Mouse (Mus musculus) layer of hippocampus, adult 9-11 months (tissue): ENCODE data around the gene Olfr1135.

Source experiments
- DNase-seq: peaks from one replicate; pipeline ENCODE4 v3.0.0; 2022

Olfr1135 gene

DNA sequence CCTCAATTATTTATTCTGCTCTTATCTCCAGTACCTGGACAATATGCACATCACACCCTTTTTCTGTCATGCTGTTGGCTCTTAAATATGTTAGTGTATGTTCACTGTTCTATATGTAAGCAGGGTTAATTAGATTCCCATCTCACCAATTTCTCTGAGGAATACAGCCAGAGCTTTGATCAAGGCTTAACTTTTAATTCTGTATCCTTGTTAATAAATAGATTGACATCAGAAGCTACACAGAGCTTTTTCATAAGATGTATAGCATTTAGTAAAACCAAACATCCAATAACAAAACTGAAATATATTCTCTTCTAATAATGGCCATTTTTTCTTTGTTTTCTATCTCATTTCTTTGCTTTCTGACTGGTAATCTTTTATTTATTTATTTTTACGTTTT lies at the start of gene Olfr1135:
Gene Olfr1135 (minus strand): TSS at position 101 of the 400 bp plus-strand sequence.
- no peak for DNase-seq

DNA sequence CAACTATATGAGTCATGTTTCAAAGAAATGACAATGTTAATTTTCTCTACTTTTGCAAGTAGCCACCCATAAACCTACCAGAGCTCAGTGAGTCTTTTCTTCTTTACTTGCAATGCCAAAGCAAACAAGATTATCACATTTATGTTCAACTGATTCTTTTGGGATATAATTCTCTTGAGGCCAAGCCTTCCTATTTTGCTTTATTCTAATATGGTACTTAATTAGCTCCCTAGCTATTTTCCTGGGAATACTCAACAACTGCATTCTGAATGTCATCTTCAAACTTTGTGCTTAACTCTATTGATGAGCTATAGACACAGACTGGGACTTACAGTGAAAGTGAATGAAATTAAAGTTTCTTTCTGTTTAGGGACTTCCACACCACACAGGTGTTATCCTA lies 39.6 kb upstream of the Olfr1135 start, which contains the start of gene Olfr1137:
Gene Olfr1137 (minus strand): TSS at position 101 of the 400 bp plus-strand sequence.
- no peak for DNase-seq

DNA sequence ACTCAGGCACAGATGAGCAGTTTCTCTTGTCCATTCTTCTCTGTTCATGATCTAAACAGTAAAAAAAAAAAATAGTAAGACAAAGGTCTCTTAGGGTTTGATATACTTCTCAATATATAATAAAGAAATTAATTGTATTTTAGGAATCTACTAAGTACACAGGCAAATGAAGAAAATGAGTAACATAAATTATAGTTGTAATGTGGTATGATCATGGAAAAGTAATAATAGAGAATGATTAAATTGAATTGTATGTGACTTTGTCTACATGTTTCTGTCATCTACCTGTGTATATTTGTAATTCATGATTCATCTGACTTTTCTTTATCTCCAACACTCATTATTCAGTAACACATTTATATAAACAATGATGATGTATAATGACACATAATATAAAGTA lies 20.4 kb upstream of the Olfr1135 start, which contains the start of gene Olfr1136:
Gene Olfr1136 (minus strand): TSS at position 101 of the 400 bp plus-strand sequence.
- DNase-seq: no peak

DNA sequence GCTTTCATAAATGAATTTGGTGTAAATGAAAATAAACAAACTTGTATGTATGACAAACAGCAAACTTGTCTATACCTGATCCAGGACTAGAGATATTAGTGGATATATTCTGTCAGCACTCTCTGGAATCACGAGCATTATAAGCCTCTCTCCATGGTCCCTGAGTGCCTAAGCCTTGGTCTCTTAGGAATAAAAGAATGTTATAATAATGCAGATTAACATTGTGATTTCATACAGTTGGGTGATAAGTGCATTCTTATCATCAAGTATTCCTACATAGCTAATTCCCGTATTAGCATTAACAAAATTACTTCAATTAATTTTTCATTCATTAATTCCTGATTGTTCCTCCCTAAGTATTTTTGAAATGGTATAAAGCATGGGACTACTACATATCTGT lies 15.1 kb downstream of the Olfr1135 start, which contains the start of gene Olfr1134:
Gene Olfr1134 (minus strand): TSS at position 101 of the 400 bp plus-strand sequence.
- DNase-seq: no peak

DNA sequence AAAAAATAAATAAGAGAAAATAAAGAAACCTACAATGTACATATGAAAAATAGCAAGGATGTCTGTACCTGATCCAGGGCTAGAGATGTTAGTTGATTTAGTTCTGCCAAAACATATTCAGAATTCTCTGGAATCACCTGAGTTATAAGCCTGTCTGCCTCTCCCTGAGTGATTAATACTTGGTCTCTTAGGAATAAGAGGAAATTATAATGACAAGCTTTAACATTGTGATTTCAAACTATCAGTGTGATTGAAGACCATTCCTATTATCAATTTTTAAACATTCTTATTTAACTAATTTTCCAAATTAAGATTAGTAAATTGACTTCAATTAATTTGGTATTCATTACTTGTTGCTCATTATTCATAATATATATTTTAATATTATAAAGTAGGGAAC lies 26.2 kb downstream of the Olfr1135 start, which contains the start of gene Olfr1133:
Gene Olfr1133 (minus strand): TSS at position 101 of the 400 bp plus-strand sequence.
- no peak for DNase-seq

DNA sequence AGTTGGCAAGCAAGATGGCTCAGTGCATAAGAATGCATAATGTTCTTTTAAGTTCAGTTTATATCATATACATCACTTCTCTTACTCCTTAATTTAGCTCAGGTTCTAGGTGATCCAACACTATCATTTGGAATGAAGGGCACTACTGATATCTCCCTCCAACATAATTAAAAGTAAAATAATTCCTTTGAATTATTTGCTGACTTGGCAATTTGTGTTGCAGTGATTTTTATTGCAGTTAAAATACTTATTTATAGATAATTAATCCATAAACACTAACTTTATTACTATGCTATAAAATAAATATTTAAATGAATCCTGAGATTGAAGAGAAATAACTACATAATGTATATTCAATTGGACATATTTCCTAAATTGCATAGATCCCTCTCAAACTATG lies 31.0 kb downstream of the Olfr1135 start:
- DNase-seq: no peak

DNA sequence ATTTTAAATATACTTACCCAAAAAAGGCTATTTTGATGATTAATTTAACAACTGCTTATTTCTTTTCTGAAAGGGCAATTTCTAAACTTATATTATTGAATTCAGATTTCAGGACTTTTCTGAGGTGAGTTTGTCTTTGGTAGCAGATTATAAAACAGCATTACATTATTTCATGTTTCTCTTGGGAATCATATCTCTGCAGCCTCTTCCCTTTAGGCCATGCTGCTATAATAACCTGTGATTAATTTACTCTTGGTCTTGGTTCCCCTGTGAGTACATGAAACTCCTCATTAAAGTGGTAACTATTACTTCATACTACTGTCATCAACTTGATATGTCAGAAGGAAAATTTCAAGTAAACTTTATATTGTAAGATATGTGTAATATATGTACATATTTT lies 36.0 kb downstream of the Olfr1135 start, which contains the start of gene Olfr1132:
Gene Olfr1132 (minus strand): TSS at position 101 of the 400 bp plus-strand sequence.
- no peak for DNase-seq

DNA sequence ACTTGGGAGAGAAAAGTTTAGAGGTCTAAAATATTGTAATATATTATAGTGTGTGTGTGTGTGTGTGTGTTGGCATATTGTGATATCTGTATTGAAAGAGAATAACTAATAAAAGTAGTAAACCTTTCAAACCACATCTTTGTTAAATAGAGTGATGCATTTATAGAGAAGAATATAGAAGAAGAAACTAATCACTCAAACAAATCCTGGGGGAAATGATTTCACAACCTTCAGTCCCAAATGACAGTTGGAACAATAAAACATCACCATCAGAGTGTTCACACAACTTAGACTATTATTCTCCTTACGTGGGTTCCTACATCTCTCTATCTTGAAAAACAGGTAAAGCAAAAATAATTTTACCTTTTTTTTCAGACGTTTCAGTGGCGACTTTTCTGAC lies 46.7 kb downstream of the Olfr1135 start, which contains the start of gene Olfr1131:
Gene Olfr1131 (plus strand): TSS at position 301 of the 400 bp plus-strand sequence.
- no peak for DNase-seq
